Mouse (Mus musculus): ENCODE data around the gene Fam171b. TPM values are rescaled to one million over a fixed set of nuclear protein-coding genes. Genes with fewer than 3 reads are reported as not detected.

Gene Fam171b
- 0.07 and 0.15 TPM in 2 replicates for polyA plus RNA-seq (2012; rRNA removed)

DNA sequence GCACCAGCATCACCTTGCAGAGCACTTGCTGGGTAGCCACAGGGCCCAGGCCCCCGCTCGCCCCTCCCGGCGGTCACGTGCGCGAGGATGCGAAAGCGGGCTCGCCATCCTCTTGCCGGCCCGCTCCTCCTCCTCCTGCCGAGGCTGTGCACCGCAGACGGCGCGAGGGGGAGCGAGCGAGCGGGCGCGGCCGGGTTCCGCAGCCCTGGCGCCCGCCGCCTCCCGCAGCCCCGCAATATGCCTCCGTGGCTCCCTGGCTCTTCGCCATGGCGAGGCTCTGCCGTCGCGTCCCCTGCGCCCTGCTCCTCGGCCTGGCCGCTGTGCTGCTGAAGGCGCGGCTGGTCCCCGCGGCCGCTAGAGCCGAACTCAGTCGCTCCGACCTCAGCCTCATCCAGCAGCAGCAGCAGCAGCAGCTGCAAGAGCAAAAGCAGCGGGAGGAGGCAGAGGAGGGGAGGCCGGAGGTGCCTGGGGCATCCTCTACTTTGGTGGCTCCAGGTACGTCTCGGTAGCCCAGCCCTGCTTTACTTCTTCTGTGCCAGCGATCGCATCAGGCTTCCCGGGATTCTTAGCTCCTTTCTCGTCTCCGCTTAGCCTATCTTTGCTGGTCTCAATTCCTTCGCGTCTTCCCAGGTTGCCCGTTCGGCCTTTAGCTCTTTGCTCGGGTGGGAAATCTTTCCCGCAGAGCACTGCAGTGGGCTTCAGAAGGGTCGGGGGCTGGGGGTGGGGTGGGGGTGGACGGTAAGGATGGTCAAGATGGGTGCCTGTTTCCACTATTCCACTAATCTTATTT is at the start of gene Fam171b:
Fam171b (plus strand) TSS at position 154 of the 790 bp plus-strand sequence.
- Histone ChIP-seq H3K27me3 (ENCODE audit: control insufficient read depth, insufficient read depth, low read length) (peaks cover 7% of the 10 kb centered on the region), H3K4me1 (ENCODE audit: control insufficient read depth, insufficient read depth, insufficient read length) (peaks cover 6% of the 10 kb centered on the region; the same call in 1 of the 2 replicates), H3K4me3 (ENCODE audit: extremely low read depth, insufficient read depth, insufficient read length) (peak within 1 kb of the TSS; percentile 59), H3K27ac (ENCODE audit: insufficient read depth, low read length) (no peak within 1 kb of the TSS), H3K36me3 (ENCODE audit: control insufficient read depth, insufficient read depth, low read length) (no peaks in the 10 kb centered on the region)
- TF ChIP-seq CTCF (IDR thresholded peaks at IDR 0.05; ENCODE audit: extremely low read depth, insufficient read depth, insufficient read length, insufficient replicate concordance), result no peak
- TF ChIP-seq POLR2A (IDR thresholded peaks at IDR 0.05; ENCODE audit: low read depth, low read length), result no peak
- WGBS, result 1% methylated on average over 60 of the region's 63 CpGs
- peak; percentile 5 to 54 for DNase-seq (ENCODE audit: low read depth in 1 of 2, low spot score in 2 of 2)

DNA sequence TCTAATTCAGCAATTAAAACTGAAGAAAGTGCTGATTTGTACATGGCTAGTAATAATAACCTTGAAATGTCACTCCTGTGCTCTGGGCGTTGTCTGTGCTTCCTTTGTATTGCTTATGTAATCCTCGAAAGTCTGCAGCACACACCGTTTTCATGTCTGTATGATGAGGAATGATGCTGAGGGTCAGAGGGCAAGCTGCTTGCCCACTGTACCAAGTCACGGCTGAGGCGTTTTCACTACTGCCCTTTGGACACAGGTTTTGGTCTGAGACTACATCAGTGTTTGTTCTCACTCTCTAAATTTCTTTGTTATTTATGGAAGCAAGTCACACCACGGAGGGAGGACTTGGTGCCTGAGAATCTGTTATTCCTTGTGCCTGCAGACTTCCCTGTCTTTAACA is 46.4 kb upstream of the Fam171b start:
- no peak overlapping the region for H3K27ac ChIP-seq (ENCODE audit: insufficient read depth, low read length)
- TF ChIP-seq POLR2A (IDR thresholded peaks at IDR 0.05; ENCODE audit: low read depth, low read length) (no peak), CTCF (IDR thresholded peaks at IDR 0.05; ENCODE audit: extremely low read depth, insufficient read depth, insufficient read length, insufficient replicate concordance) (no peak)
- DNase-seq (ENCODE audit: low read depth in 1 of 2, low spot score in 2 of 2), result no peak
- H3K27me3 ChIP-seq (ENCODE audit: control insufficient read depth, insufficient read depth, low read length), result no peaks in the 10 kb centered on the region
- H3K4me1 ChIP-seq (ENCODE audit: control insufficient read depth, insufficient read depth, insufficient read length), result peaks cover 3% of the 10 kb centered on the region; the same call in 1 of the 2 replicates
- peaks cover 14% of the 10 kb centered on the region for H3K36me3 ChIP-seq (ENCODE audit: control insufficient read depth, insufficient read depth, low read length)
- 88% methylated on average over 6 of the region's 6 CpGs for WGBS
- H3K4me3 ChIP-seq (ENCODE audit: extremely low read depth, insufficient read depth, insufficient read length), result no peak overlapping the region

DNA sequence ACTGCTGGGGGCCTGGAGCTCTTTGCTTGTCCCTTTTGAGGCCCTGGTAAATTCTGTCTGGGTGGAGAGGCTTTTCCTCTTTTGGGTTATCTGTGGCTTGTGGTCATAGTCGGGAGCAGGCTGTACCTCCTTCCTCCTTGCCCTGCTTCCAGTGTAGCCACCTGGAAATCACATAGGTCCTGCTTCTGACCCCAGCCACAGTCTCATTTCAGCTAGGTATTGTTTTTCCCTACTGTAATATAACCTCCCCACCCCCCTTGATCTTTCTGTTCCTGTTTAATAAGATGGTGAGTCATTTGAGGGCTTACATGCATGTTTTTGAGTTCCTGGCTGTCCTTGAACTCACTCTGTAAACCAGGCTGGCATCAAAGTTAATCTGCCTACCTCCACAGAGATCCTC is 45.6 kb upstream of the Fam171b start:
- no peak overlapping the region for H3K4me3 ChIP-seq (ENCODE audit: extremely low read depth, insufficient read depth, insufficient read length)
- H3K27me3 ChIP-seq (ENCODE audit: control insufficient read depth, insufficient read depth, low read length), result no peaks in the 10 kb centered on the region
- TF ChIP-seq POLR2A (IDR thresholded peaks at IDR 0.05; ENCODE audit: low read depth, low read length), result no peak
- TF ChIP-seq CTCF (IDR thresholded peaks at IDR 0.05; ENCODE audit: extremely low read depth, insufficient read depth, insufficient read length, insufficient replicate concordance), result no peak
- no peak overlapping the region for H3K27ac ChIP-seq (ENCODE audit: insufficient read depth, low read length)
- DNase-seq (ENCODE audit: low read depth in 1 of 2, low spot score in 2 of 2), result no peak
- WGBS, result 9% methylated on average over 1 of the region's 1 CpGs
- H3K4me1 ChIP-seq (ENCODE audit: control insufficient read depth, insufficient read depth, insufficient read length), result peaks cover 3% of the 10 kb centered on the region; the same call in 1 of the 2 replicates
- peaks cover 14% of the 10 kb centered on the region for H3K36me3 ChIP-seq (ENCODE audit: control insufficient read depth, insufficient read depth, low read length)

DNA sequence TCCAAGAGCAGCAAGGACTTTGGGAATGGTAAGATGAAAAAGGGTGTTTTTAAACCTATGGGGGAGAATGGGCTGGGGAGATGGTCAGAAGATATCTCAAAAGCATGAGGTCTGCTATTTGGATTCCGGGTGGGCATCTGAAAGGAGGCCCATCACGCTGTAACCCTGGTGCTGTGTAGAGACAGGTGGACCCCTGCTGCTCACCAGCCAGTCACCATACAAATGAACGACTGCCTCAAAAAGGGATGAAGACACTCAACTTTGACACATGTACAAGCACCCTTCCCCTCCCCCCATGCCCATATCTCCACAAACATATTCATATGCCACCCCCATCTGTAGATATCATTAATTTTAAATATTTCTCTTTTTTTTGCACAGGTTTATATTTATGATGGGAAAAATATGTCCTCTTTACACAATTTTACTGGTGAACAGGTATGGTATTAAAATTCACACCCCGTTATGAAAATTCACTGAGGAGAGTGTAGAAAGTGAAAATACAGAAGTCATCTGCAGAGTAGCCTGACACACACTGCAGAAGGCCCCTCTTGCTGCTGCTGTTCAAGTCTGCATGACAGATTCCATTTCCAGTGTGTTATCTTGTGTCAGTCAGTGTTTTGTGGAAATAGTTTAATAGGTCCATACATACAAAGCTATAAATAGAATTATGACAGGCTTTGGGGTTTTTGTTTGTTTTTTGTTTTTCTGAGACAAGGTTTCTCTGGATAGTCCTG is 44.0 kb upstream of the Fam171b start:
- 84% methylated on average over 4 of the region's 4 CpGs for WGBS
- Histone ChIP-seq H3K36me3 (ENCODE audit: control insufficient read depth, insufficient read depth, low read length) (peaks cover 18% of the 10 kb centered on the region), H3K27me3 (ENCODE audit: control insufficient read depth, insufficient read depth, low read length) (no peaks in the 10 kb centered on the region), H3K4me1 (ENCODE audit: control insufficient read depth, insufficient read depth, insufficient read length) (no peaks in the 10 kb centered on the region), H3K4me3 (ENCODE audit: extremely low read depth, insufficient read depth, insufficient read length) (no peak overlapping the region), H3K27ac (ENCODE audit: insufficient read depth, low read length) (no peak overlapping the region)
- TF ChIP-seq POLR2A (IDR thresholded peaks at IDR 0.05; ENCODE audit: low read depth, low read length), result no peak
- TF ChIP-seq CTCF (IDR thresholded peaks at IDR 0.05; ENCODE audit: extremely low read depth, insufficient read depth, insufficient read length, insufficient replicate concordance), result no peak
- DNase-seq (ENCODE audit: low read depth in 1 of 2, low spot score in 2 of 2), result no peak

DNA sequence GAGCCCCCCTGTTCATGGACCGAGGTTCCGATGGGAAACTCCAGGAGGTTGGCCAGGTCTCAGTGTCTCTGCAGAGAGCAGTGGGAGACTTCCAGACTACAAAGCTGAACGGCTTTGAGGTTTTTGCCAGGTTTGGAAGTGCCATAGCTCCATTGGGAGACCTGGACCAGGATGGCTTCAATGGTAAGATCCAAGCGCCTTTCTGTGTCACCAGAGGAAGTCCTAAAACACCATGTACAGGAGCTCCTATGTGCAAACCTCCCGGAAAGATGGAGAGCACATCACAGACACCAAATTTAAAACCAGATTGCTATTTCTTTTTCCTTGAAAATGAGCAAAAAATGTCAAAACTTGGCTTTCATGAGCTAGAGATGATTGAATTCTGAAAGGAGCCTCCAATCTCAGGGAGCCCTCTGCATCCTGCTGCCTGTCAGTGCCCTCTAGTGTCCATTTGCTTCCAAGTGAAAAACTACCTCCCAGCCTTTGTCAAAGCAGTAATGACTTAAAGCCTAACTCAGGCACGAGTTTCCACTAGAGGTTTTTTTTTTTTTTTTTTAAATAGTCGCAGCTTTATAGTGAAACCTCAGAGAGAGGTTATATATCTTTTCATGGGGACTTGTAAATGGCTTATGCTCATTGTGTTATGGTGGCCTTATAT is 41.2 kb upstream of the Fam171b start:
- H3K27me3 ChIP-seq (ENCODE audit: control insufficient read depth, insufficient read depth, low read length), result no peaks in the 10 kb centered on the region
- peak; percentile 33 to 44 for DNase-seq (ENCODE audit: low read depth in 1 of 2, low spot score in 2 of 2)
- peaks cover 15% of the 10 kb centered on the region for H3K36me3 ChIP-seq (ENCODE audit: control insufficient read depth, insufficient read depth, low read length)
- no peak overlapping the region for H3K4me3 ChIP-seq (ENCODE audit: extremely low read depth, insufficient read depth, insufficient read length)
- 59% methylated on average over 7 of the region's 7 CpGs for WGBS
- no peak overlapping the region for H3K27ac ChIP-seq (ENCODE audit: insufficient read depth, low read length)
- no peaks in the 10 kb centered on the region for H3K4me1 ChIP-seq (ENCODE audit: control insufficient read depth, insufficient read depth, insufficient read length)
- peak; percentile 79; the same call in 1 of the 2 replicates for TF ChIP-seq CTCF (IDR thresholded peaks at IDR 0.05; ENCODE audit: extremely low read depth, insufficient read depth, insufficient read length, insufficient replicate concordance)
- TF ChIP-seq POLR2A (IDR thresholded peaks at IDR 0.05; ENCODE audit: low read depth, low read length), result no peak

DNA sequence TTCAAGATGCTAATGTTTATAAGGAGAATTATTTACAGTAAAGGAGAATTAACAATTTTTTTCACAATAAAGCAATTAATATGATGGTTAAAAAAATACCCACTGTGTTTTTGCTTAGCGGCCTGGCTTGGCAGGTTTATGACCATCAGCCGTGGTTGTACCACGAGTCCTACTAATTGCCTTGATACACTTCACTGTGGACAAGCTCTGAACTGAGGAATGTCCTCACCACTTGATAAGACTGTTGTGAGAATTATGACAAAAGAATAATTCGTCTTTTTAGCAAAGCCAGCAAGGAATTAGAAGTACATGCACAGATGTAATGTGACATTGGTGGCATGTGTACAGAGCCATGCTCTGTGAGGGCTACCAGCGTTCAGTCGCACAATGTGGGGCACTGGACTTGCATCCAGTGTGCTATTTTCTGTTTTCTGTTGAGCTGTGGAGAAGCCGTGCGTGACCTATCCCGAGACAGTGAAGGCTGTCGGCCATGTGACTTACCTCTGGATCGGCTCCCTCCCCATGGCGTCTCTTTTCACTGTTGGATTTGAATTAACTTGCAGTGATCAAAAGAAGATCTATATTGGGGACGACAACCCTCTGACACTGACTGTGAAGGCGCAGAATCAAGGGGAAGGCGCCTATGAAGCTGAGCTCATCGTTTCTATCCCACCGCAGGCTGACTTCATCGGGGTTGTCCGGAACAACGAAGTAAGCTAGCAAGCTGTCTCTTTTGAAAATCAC is 20.9 kb upstream of the Fam171b start:
- no peaks in the 10 kb centered on the region for H3K27me3 ChIP-seq (ENCODE audit: control insufficient read depth, insufficient read depth, low read length)
- WGBS, result 94% methylated on average over 20 of the region's 20 CpGs
- TF ChIP-seq POLR2A (IDR thresholded peaks at IDR 0.05; ENCODE audit: low read depth, low read length), result no peak
- no peak for TF ChIP-seq CTCF (IDR thresholded peaks at IDR 0.05; ENCODE audit: extremely low read depth, insufficient read depth, insufficient read length, insufficient replicate concordance)
- no peak overlapping the region for H3K27ac ChIP-seq (ENCODE audit: insufficient read depth, low read length)
- no peak overlapping the region for H3K4me3 ChIP-seq (ENCODE audit: extremely low read depth, insufficient read depth, insufficient read length)
- no peak for DNase-seq (ENCODE audit: low read depth in 1 of 2, low spot score in 2 of 2)
- peaks cover 29% of the 10 kb centered on the region for H3K36me3 ChIP-seq (ENCODE audit: control insufficient read depth, insufficient read depth, low read length)
- no peaks in the 10 kb centered on the region for H3K4me1 ChIP-seq (ENCODE audit: control insufficient read depth, insufficient read depth, insufficient read length)

Measured in spleen, adult 2 months (tissue).